Mouse (Mus musculus): ENCODE measurements around the gene Zfp524.

- no peak for TF ChIP-seq CTCF (IDR thresholded peaks at IDR 0.05; ENCODE audit: low read depth)
- no peak for TF ChIP-seq EP300 (IDR thresholded peaks at IDR 0.05; ENCODE audit: low read depth)
These were observed 17.3 kb downstream of the Zfp524 start for GRCm38 (mm10) chr7:5031496-5031895.
